Mouse (Mus musculus): ENCODE data around the gene Necab2. TPM values are rescaled to one million over a fixed set of nuclear protein-coding genes. Genes with fewer than 3 reads are reported as not detected.

The Necab2 gene
- polyA plus RNA-seq, 1 experiment from 2014 or later, result 0.79 TPM

DNA sequence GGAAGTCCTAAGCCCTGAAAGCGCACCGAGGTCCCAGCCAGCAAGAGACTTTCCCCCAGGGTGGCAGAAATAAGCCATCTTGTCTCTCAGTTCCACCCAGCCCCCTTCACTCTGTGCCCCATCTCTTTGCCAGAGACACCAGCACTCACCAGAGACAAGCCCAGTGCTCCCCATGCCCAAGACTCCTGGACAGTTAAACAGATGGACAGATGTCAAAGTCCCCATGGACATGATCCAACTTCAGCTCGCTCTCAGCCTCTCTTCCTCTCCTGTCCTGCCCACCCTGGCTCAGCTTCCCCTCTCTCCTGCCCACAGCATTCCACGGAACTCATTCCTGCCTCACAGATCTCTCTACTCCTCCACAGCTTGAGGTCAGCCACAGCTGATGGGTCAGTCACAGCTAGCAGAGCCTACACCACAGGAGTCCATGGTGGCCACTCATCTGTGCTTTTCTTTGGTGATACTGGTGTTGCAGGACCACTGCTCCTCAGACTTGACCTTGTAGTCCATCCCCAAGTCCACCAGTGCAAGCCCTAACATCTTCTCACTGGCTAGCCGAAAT lies 17.7 kb upstream of the Necab2 start:
- 64% methylated on average over 5 of the region's 5 CpGs for WGBS
- Histone ChIP-seq H3K4me1 (peaks cover 29% of the 10 kb centered on the region), H3K36me3 (no peaks in the 10 kb centered on the region), H3K9ac (no peak overlapping the region), H3K27ac (replicated peaks) (no peak overlapping the region), H3K27me3 (replicated peaks) (0 out of 2 replicates have a peak, but pooled peaks cover 3% of the 10 kb centered on the region), H3K4me2 (no peak overlapping the region), H3K4me3 (no peak overlapping the region), H3K9me3 (no peaks in the 10 kb centered on the region)
- no peak for ATAC-seq (ENCODE audit: extremely low read depth, insufficient number of reproducible peaks, low FRiP score, low TSS enrichment)

DNA sequence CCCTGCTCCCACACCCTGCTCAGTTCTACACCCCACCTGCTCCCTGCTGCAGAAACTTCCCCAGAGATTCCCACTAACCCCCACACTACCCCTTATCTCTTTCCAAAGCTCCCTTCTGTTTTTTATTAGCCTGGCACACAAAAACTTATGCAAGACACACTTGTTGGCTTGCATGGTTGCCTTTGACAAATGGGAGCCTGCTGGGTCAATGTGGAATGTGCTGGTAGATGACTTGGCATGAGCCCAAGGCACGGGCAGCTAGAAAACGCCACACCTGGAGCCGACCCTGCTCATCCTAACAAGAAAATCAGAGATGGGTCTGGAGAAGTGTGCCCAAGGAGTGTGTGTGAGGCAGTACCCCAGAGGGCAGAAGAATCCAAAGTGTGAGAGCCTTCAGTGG lies 17.0 kb upstream of the Necab2 start:
- Histone ChIP-seq H3K36me3 (no peaks in the 10 kb centered on the region), H3K9ac (no peak overlapping the region), H3K27me3 (replicated peaks) (peaks cover 2% of the 10 kb centered on the region; the same call in 1 of the 2 replicates), H3K4me2 (no peak overlapping the region), H3K9me3 (no peaks in the 10 kb centered on the region), H3K4me1 (peaks cover 22% of the 10 kb centered on the region), H3K27ac (replicated peaks) (no peak overlapping the region), H3K4me3 (no peak overlapping the region)
- WGBS, result 65% methylated on average over 3 of the region's 3 CpGs
- ATAC-seq (ENCODE audit: extremely low read depth, insufficient number of reproducible peaks, low FRiP score, low TSS enrichment), result no peak

GRCm38 (mm10) chr8:119430250-119430649 lies 16.3 kb upstream of the Necab2 start:
- H3K27me3 ChIP-seq (replicated peaks), result no peaks in the 10 kb centered on the region; the same call in 1 of the 2 replicates
- H3K4me1 ChIP-seq, result peaks cover 17% of the 10 kb centered on the region
- no peaks in the 10 kb centered on the region for H3K9me3 ChIP-seq
- no peak overlapping the region for H3K27ac ChIP-seq (replicated peaks)
- WGBS, result 76% methylated on average over 8 of the region's 8 CpGs
- no peak for ATAC-seq (ENCODE audit: extremely low read depth, insufficient number of reproducible peaks, low FRiP score, low TSS enrichment)
- no peaks in the 10 kb centered on the region for H3K36me3 ChIP-seq
- H3K9ac ChIP-seq, result no peak overlapping the region
- H3K4me3 ChIP-seq, result no peak overlapping the region
- no peak overlapping the region for H3K4me2 ChIP-seq

- H3K9ac ChIP-seq, result no peak overlapping the region
- WGBS, result 57% methylated on average over 7 of the region's 7 CpGs
- H3K4me1 ChIP-seq, result peaks cover 13% of the 10 kb centered on the region
- no peak overlapping the region for H3K27ac ChIP-seq (replicated peaks)
- H3K27me3 ChIP-seq (replicated peaks), result peaks cover 4% of the 10 kb centered on the region
- no peak overlapping the region for H3K4me2 ChIP-seq
- no peaks in the 10 kb centered on the region for H3K9me3 ChIP-seq
- H3K4me3 ChIP-seq, result no peak overlapping the region
- H3K36me3 ChIP-seq, result no peaks in the 10 kb centered on the region
- ATAC-seq (ENCODE audit: extremely low read depth, insufficient number of reproducible peaks, low FRiP score, low TSS enrichment), result no peak
Observed at GRCm38 (mm10) chr8:119430690-119431089, 15.8 kb upstream of the Necab2 start.

- Histone ChIP-seq H3K36me3 (no peaks in the 10 kb centered on the region), H3K27me3 (replicated peaks) (peaks cover 4% of the 10 kb centered on the region), H3K9ac (no peak overlapping the region), H3K4me1 (peaks cover 15% of the 10 kb centered on the region), H3K4me3 (no peak overlapping the region), H3K27ac (replicated peaks) (no peak overlapping the region), H3K4me2 (no peak overlapping the region), H3K9me3 (no peaks in the 10 kb centered on the region)
- WGBS, result 36% methylated on average over 3 of the region's 3 CpGs
- no peak for ATAC-seq (ENCODE audit: extremely low read depth, insufficient number of reproducible peaks, low FRiP score, low TSS enrichment)
Observed at GRCm38 (mm10) chr8:119432372-119432771, 14.1 kb upstream of the Necab2 start.

- H3K27ac ChIP-seq (replicated peaks), result no peak within 1 kb of the TSS
- H3K9me3 ChIP-seq, result no peaks in the 10 kb centered on the region
- H3K4me1 ChIP-seq, result peaks cover 15% of the 10 kb centered on the region
- ATAC-seq (ENCODE audit: extremely low read depth, insufficient number of reproducible peaks, low FRiP score, low TSS enrichment), result no peak
- WGBS, result 86% methylated on average over 13 of the region's 13 CpGs
- H3K9ac ChIP-seq, result no peak within 1 kb of the TSS
- peaks cover 4% of the 10 kb centered on the region for H3K27me3 ChIP-seq (replicated peaks)
- H3K4me2 ChIP-seq, result no peak within 1 kb of the TSS
- no peak within 1 kb of the TSS for H3K4me3 ChIP-seq
- no peaks in the 10 kb centered on the region for H3K36me3 ChIP-seq
Observed at GRCm38 (mm10) chr8:119433582-119434174, 12.8 kb upstream of the Necab2 start, which contains the start of gene Osgin1. Gene Osgin1 (plus strand): TSS chr8:119434124.

GRCm38 (mm10) chr8:119434569-119434968 lies 11.9 kb upstream of the Necab2 start:
- Histone ChIP-seq H3K27ac (replicated peaks) (no peak overlapping the region), H3K4me1 (peaks cover 11% of the 10 kb centered on the region), H3K9ac (no peak overlapping the region), H3K9me3 (no peaks in the 10 kb centered on the region), H3K27me3 (replicated peaks) (peaks cover 7% of the 10 kb centered on the region), H3K36me3 (no peaks in the 10 kb centered on the region), H3K4me3 (no peak overlapping the region), H3K4me2 (no peak overlapping the region)
- no peak for ATAC-seq (ENCODE audit: extremely low read depth, insufficient number of reproducible peaks, low FRiP score, low TSS enrichment)
- WGBS, result 69% methylated on average over 6 of the region's 6 CpGs

GRCm38 (mm10) chr8:119435527-119435926 lies 11.0 kb upstream of the Necab2 start:
- no peaks in the 10 kb centered on the region for H3K9me3 ChIP-seq
- H3K4me1 ChIP-seq, result peaks cover 18% of the 10 kb centered on the region
- no peak overlapping the region for H3K9ac ChIP-seq
- no peak for ATAC-seq (ENCODE audit: extremely low read depth, insufficient number of reproducible peaks, low FRiP score, low TSS enrichment)
- no peaks in the 10 kb centered on the region for H3K36me3 ChIP-seq
- H3K4me3 ChIP-seq, result no peak overlapping the region
- H3K4me2 ChIP-seq, result no peak overlapping the region
- 81% methylated on average over 7 of the region's 7 CpGs for WGBS
- H3K27me3 ChIP-seq (replicated peaks), result peaks cover 13% of the 10 kb centered on the region
- H3K27ac ChIP-seq (replicated peaks), result no peak overlapping the region

DNA sequence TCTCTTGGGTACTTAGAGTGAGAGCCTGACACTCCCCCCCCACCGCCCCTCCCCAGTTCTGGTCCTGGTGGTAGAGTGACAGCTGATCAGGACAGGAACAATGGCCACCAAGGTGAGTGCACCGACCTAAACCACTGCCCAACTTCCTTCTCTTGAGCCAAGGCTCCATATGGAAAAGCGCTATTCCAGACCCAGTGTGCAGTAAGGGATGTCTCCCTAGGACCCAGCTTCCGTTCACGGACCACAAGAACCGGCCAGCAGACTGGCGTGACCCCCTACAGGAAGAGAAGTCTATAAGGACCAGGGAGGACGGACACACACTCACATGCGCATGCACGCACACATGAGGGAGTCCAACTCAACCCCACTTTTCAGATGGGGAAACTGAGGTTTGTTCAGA lies 10.2 kb upstream of the Necab2 start:
- H3K9ac ChIP-seq, result no peak overlapping the region
- H3K36me3 ChIP-seq, result no peaks in the 10 kb centered on the region
- peaks cover 24% of the 10 kb centered on the region for H3K4me1 ChIP-seq
- no peak overlapping the region for H3K27ac ChIP-seq (replicated peaks)
- no peaks in the 10 kb centered on the region for H3K9me3 ChIP-seq
- WGBS, result 90% methylated on average over 10 of the region's 10 CpGs
- ATAC-seq (ENCODE audit: extremely low read depth, insufficient number of reproducible peaks, low FRiP score, low TSS enrichment), result no peak
- H3K27me3 ChIP-seq (replicated peaks), result peaks cover 17% of the 10 kb centered on the region
- H3K4me2 ChIP-seq, result peak overlapping the region; percentile 31; the same call in 1 of the 2 replicates
- H3K4me3 ChIP-seq, result no peak overlapping the region

DNA sequence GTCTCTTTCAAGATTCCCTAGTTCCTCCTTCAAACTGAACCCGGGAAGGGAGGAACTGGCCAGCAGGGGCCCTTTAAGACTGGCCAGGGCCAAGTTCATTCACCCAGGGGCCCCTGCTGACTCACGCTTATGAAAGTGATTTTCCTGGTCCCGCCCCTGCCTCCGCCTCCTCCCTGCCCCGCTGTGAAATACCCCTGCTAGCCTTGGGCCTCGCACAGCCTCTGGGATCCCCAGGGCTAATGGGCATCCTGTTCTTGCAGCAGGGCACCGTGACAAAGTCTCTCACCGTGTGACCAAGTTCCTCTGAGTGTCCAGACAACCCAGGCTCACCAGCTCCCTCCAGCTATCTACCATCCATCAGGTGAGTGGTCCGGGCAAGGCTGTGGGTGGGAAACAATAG lies 9.6 kb upstream of the Necab2 start:
- Histone ChIP-seq H3K4me3 (0 out of 2 replicates have a peak overlapping the region, but pooled peaks have one; percentile 6), H3K9ac (0 out of 2 replicates have a peak overlapping the region, but pooled peaks have one; percentile 1), H3K27ac (replicated peaks) (no peak overlapping the region), H3K27me3 (replicated peaks) (peaks cover 24% of the 10 kb centered on the region), H3K4me1 (peaks cover 24% of the 10 kb centered on the region), H3K4me2 (peak overlapping the region; percentile 31), H3K9me3 (no peaks in the 10 kb centered on the region), H3K36me3 (no peaks in the 10 kb centered on the region)
- WGBS, result 14% methylated on average over 9 of the region's 9 CpGs
- ATAC-seq (ENCODE audit: extremely low read depth, insufficient number of reproducible peaks, low FRiP score, low TSS enrichment), result no peak

- Histone ChIP-seq H3K4me3 (no peak overlapping the region), H3K4me2 (peak overlapping the region; percentile 31), H3K27me3 (replicated peaks) (peaks cover 29% of the 10 kb centered on the region), H3K36me3 (no peaks in the 10 kb centered on the region), H3K9ac (no peak overlapping the region), H3K4me1 (peaks cover 24% of the 10 kb centered on the region), H3K27ac (replicated peaks) (no peak overlapping the region), H3K9me3 (no peaks in the 10 kb centered on the region)
- no peak for ATAC-seq (ENCODE audit: extremely low read depth, insufficient number of reproducible peaks, low FRiP score, low TSS enrichment)
- 68% methylated on average over 11 of the region's 11 CpGs for whole genome bisulfite sequencing
Observed at GRCm38 (mm10) chr8:119437506-119437905, 9.0 kb upstream of the Necab2 start.

DNA sequence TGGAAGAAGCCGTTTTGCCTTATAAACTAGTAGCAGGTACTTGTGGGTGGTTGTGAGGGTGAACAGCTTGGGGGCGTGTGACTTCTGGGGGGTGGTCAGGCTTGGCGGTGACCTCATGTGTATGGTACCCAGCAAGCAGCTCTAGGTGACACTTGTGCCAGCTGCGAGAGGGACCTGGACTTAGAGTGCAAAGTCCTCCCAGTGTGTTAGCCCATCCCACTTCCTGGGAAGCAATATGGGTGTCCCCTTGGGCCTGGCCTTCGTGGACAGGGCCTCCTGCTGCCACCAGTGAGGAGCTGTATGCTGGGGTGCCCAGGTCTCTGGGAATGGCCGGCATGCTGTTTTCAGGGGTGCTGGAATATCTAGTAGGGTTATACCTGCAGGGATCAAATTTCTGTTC lies 7.6 kb upstream of the Necab2 start:
- H3K9me3 ChIP-seq, result no peaks in the 10 kb centered on the region
- no peak for ATAC-seq (ENCODE audit: extremely low read depth, insufficient number of reproducible peaks, low FRiP score, low TSS enrichment)
- H3K27ac ChIP-seq (replicated peaks), result no peak overlapping the region
- WGBS, result 73% methylated on average over 6 of the region's 6 CpGs
- no peak overlapping the region for H3K4me2 ChIP-seq
- H3K4me3 ChIP-seq, result no peak overlapping the region
- H3K9ac ChIP-seq, result no peak overlapping the region
- H3K36me3 ChIP-seq, result no peaks in the 10 kb centered on the region
- peaks cover 24% of the 10 kb centered on the region for H3K4me1 ChIP-seq
- H3K27me3 ChIP-seq (replicated peaks), result peaks cover 36% of the 10 kb centered on the region

Data from heart, embryonic 13.5 days (tissue).